Mouse (Mus musculus) liver, embryonic 11.5 days (tissue): ENCODE data around the gene Kdm2b. TPM values are rescaled to one million over a fixed set of nuclear protein-coding genes. Genes with fewer than 3 reads are reported as not detected.

Source experiments
- ATAC-seq: fragments of 200-750 bp; cut with Nextera tagmentation; replicated peaks from 2 replicates; pipeline ENCODE4 v1.8.0; 2017; ENCODE audit warnings: moderate number of reproducible peaks, mild to moderate bottlenecking, moderate TSS enrichment, moderate library complexity; ENCODE audit not compliant: low FRiP score
- DNase-seq: peaks from one replicate; pipeline ENCODE4 v3.0.0-alpha.2; 2017; ENCODE audit warnings: low spot score
- H3K27ac ChIP-seq: fragments of 300-500 bp; sonication (generic); 2 replicates; pipeline ENCODE4 v1.5.1; 2014; ENCODE audit warnings: mild to moderate bottlenecking, low read depth, low read length, control low read depth
- H3K27me3 ChIP-seq: fragments of 300-500 bp; sonication (generic); replicated peaks from 2 replicates; pipeline ENCODE4 v1.6.1; 2014; ENCODE audit warnings: low read length, mixed read lengths; ENCODE audit not compliant: control insufficient read depth, insufficient read depth
- H3K36me3 ChIP-seq: fragments of 300-500 bp; sonication (generic); 2 replicates; pipeline ENCODE4 v1.6.1; 2014; ENCODE audit warnings: mild to moderate bottlenecking, low read length, moderate library complexity, mixed read lengths; ENCODE audit not compliant: control insufficient read depth, insufficient read depth
- H3K4me1 ChIP-seq: fragments of 300-500 bp; sonication (generic); replicated peaks from 2 replicates; pipeline ENCODE4 v1.6.1; 2014; ENCODE audit warnings: low read length, mixed read lengths; ENCODE audit not compliant: control insufficient read depth, insufficient read depth
- H3K4me2 ChIP-seq: fragments of 300-500 bp; sonication (generic); 2 replicates; pipeline ENCODE4 v1.6.1; 2014; ENCODE audit warnings: mild to moderate bottlenecking, control low read depth, moderate library complexity
- H3K4me3 ChIP-seq: fragments of 300-500 bp; sonication (generic); 2 replicates; pipeline ENCODE4 v1.5.1; 2014; ENCODE audit warnings: low read depth, low read length, control low read depth
- H3K9ac ChIP-seq: fragments of 300-500 bp; sonication (generic); 2 replicates; pipeline ENCODE4 v1.6.1; 2014; ENCODE audit warnings: low read depth, low read length, control low read depth
- H3K9me3 ChIP-seq: fragments of 300-500 bp; sonication (generic); 2 replicates; pipeline ENCODE4 v1.6.1; 2016; ENCODE audit warnings: low read length, inconsistent platforms, mixed read lengths; ENCODE audit not compliant: control insufficient read depth
- WGBS: fragments of 180-500 bp; shearing (Covaris S2); extraction: QIAGEN DNeasy Blood & Tissue Kit; methylation state at CpG from one replicate; pipeline ENCODE4 v1.1.7; 2014; 5-methylcytosine and 5-hydroxymethylcytosine counted together
- polyA plus RNA-seq: library from polyadenylated mRNA; unstranded; fragments of >200 nt; fragmentation: Nextera tagmentation; extraction: Ambion mirVana; gene quantifications from 2 replicates; pipeline ENCODE4 v1.2.1, GENCODE M21; 2014

The Kdm2b gene
- polyA plus RNA-seq, 1 experiment from 2014 or later: 46.8 TPM

- DNase-seq (no peak), ATAC-seq (no peak)
- no peak overlapping the region for H3K4me3 ChIP-seq
- no peak overlapping the region for H3K9ac ChIP-seq
- H3K9me3 ChIP-seq: no peaks in the 10 kb centered on the region
- H3K27ac ChIP-seq: no peak overlapping the region
- no peaks in the 10 kb centered on the region for H3K27me3 ChIP-seq
- no peaks in the 10 kb centered on the region; the same call in 1 of the 2 replicates for H3K4me1 ChIP-seq
- no peak overlapping the region for H3K4me2 ChIP-seq
- peaks cover 15% of the 10 kb centered on the region for H3K36me3 ChIP-seq
- 75% methylated on average over 2 of the region's 2 CpGs for WGBS
Observed at GRCm38 (mm10) chr5:122863053-122863452, 126.6 kb downstream of the Kdm2b start.

GRCm38 (mm10) chr5:122855858-122856257, 133.8 kb downstream of the Kdm2b start:
- Histone ChIP-seq H3K9me3 (no peaks in the 10 kb centered on the region), H3K27ac (no peak overlapping the region), H3K9ac (no peak overlapping the region), H3K4me2 (no peak overlapping the region), H3K4me3 (no peak overlapping the region), H3K27me3 (no peaks in the 10 kb centered on the region), H3K4me1 (peaks cover 7% of the 10 kb centered on the region), H3K36me3 (no peaks in the 10 kb centered on the region)
- DNase-seq (no peak), ATAC-seq (no peak)
- WGBS: 80% methylated on average over 3 of the region's 3 CpGs

- no peak overlapping the region for H3K27ac ChIP-seq
- H3K27me3 ChIP-seq: no peaks in the 10 kb centered on the region
- no peaks in the 10 kb centered on the region for H3K36me3 ChIP-seq
- no peak for DNase-seq
- WGBS: 70% methylated on average over 2 of the region's 2 CpGs
- ATAC-seq: no peak
- H3K4me1 ChIP-seq: peaks cover 13% of the 10 kb centered on the region
- no peak overlapping the region for H3K4me3 ChIP-seq
- H3K9ac ChIP-seq: no peak overlapping the region
- no peaks in the 10 kb centered on the region for H3K9me3 ChIP-seq
- no peak overlapping the region for H3K4me2 ChIP-seq
Observed at GRCm38 (mm10) chr5:122852611-122853010, 137.0 kb downstream of the Kdm2b start.

GRCm38 (mm10) chr5:122850319-122851002, 139.2 kb downstream of the Kdm2b start:
- Histone ChIP-seq H3K27ac (peak overlapping the region; percentile 86), H3K27me3 (no peaks in the 10 kb centered on the region), H3K9me3 (no peaks in the 10 kb centered on the region), H3K4me3 (peak overlapping the region; percentile 89), H3K36me3 (no peaks in the 10 kb centered on the region), H3K4me1 (peaks cover 13% of the 10 kb centered on the region), H3K9ac (peak overlapping the region; percentile 95), H3K4me2 (peak overlapping the region; percentile 97)
- WGBS: under 1% methylated on average over 38 of the region's 38 CpGs
- DNase-seq (no peak), ATAC-seq (peak; percentile 80)

- ATAC-seq: peak; percentile 100
- Histone ChIP-seq H3K27me3 (no peaks in the 10 kb centered on the region), H3K9me3 (no peaks in the 10 kb centered on the region), H3K27ac (peak within 1 kb of the TSS; percentile 86), H3K4me2 (peak within 1 kb of the TSS; percentile 97), H3K4me3 (peak within 1 kb of the TSS; percentile 89), H3K36me3 (no peaks in the 10 kb centered on the region), H3K9ac (peak within 1 kb of the TSS; percentile 95), H3K4me1 (peaks cover 13% of the 10 kb centered on the region)
- under 1% methylated on average over 61 of the region's 61 CpGs for WGBS
- DNase-seq: peak; percentile 97
Observed at GRCm38 (mm10) chr5:122849521-122850318, 139.9 kb downstream of the Kdm2b start, which contains the start of gene Rnf34. Gene Rnf34 (plus strand): TSS chr5:122850048.

GRCm38 (mm10) chr5:122843799-122844198, 145.8 kb downstream of the Kdm2b start:
- WGBS: 59% methylated on average over 5 of the region's 5 CpGs
- DNase-seq: no peak

GRCm38 (mm10) chr5:122841126-122841525, 148.5 kb downstream of the Kdm2b start:
- DNase-seq (no peak), ATAC-seq (no peak)
- WGBS: 86% methylated on average over 2 of the region's 2 CpGs
- H3K9ac ChIP-seq: no peak overlapping the region
- H3K9me3 ChIP-seq: no peaks in the 10 kb centered on the region
- H3K4me2 ChIP-seq: no peak overlapping the region
- no peaks in the 10 kb centered on the region for H3K27me3 ChIP-seq
- H3K4me1 ChIP-seq: no peaks in the 10 kb centered on the region
- H3K27ac ChIP-seq: no peak overlapping the region
- no peaks in the 10 kb centered on the region for H3K36me3 ChIP-seq
- no peak overlapping the region for H3K4me3 ChIP-seq

More at GRCm38 (mm10) chr5:122843799-122844198, 145.8 kb downstream of the Kdm2b start:
- no peak overlapping the region for H3K9ac ChIP-seq
- no peaks in the 10 kb centered on the region for H3K9me3 ChIP-seq
- no peak overlapping the region for H3K4me3 ChIP-seq
- no peaks in the 10 kb centered on the region for H3K36me3 ChIP-seq
- H3K27me3 ChIP-seq: no peaks in the 10 kb centered on the region
- ATAC-seq: no peak
- H3K27ac ChIP-seq: no peak overlapping the region
- no peak overlapping the region for H3K4me2 ChIP-seq
- no peaks in the 10 kb centered on the region for H3K4me1 ChIP-seq

GRCm38 (mm10) chr5:122832996-122833395, 156.6 kb downstream of the Kdm2b start:
- DNase-seq (no peak), ATAC-seq (no peak)
- Histone ChIP-seq H3K4me2 (no peak overlapping the region), H3K36me3 (no peaks in the 10 kb centered on the region), H3K9me3 (no peaks in the 10 kb centered on the region), H3K4me1 (no peaks in the 10 kb centered on the region), H3K9ac (no peak overlapping the region), H3K4me3 (no peak overlapping the region), H3K27ac (no peak overlapping the region), H3K27me3 (no peaks in the 10 kb centered on the region)
- WGBS: 77% methylated on average over 10 of the region's 10 CpGs
